Mouse (Mus musculus) layer of hippocampus, adult 11-12 months (tissue): ENCODE measurements at regions not wholly inside any gene's neighbourhood (a gene's known extent, or its start where the extent isn't known, plus 50 kb on each side); places are given as distances from the start of the nearest gene placed in this dataset.

Experiments
- DNase-seq: peaks from one replicate; pipeline ENCODE4 v3.0.0; 2022; ENCODE audit warnings: low spot score

GRCm38 (mm10) chr1:89207306-89207705, 137.1 kb downstream of the Sh3bp4 start:
- DNase-seq, result peak; percentile 44

GRCm38 (mm10) chr1:89211116-89211515, 140.9 kb downstream of the Sh3bp4 start:
- DNase-seq, result no peak

GRCm38 (mm10) chr1:89228426-89228825, 158.2 kb downstream of the Sh3bp4 start:
- peak; percentile 26 for DNase-seq

GRCm38 (mm10) chr1:89231756-89232155, 161.5 kb downstream of the Sh3bp4 start:
- no peak for DNase-seq

GRCm38 (mm10) chr1:89232391-89232790, 162.2 kb downstream of the Sh3bp4 start:
- no peak for DNase-seq

GRCm38 (mm10) chr1:89234895-89235294, 164.7 kb downstream of the Sh3bp4 start:
- peak; percentile 26 for DNase-seq

- peak; percentile 84 for DNase-seq
Measured at GRCm38 (mm10) chr1:89235296-89235695, 165.1 kb downstream of the Sh3bp4 start.

GRCm38 (mm10) chr1:89237696-89238095, 167.5 kb downstream of the Sh3bp4 start:
- DNase-seq, result peak; percentile 50

GRCm38 (mm10) chr1:89244598-89244997, 174.4 kb downstream of the Sh3bp4 start:
- no peak for DNase-seq

GRCm38 (mm10) chr1:89245202-89246003, 175.2 kb downstream of the Sh3bp4 start:
- DNase-seq, result no peak

- DNase-seq, result no peak
Measured at GRCm38 (mm10) chr1:89251753-89252152, 181.5 kb downstream of the Sh3bp4 start.

GRCm38 (mm10) chr1:89252528-89252927, 182.3 kb downstream of the Sh3bp4 start:
- no peak for DNase-seq

- DNase-seq, result no peak
Measured at GRCm38 (mm10) chr1:89257945-89258344, 187.7 kb downstream of the Sh3bp4 start.

- no peak for DNase-seq
Measured at GRCm38 (mm10) chr1:89265771-89266170, 188.8 kb upstream of the Agap1 start.

GRCm38 (mm10) chr1:89268806-89269205, 185.8 kb upstream of the Agap1 start:
- DNase-seq, result no peak

- DNase-seq, result no peak
Measured at GRCm38 (mm10) chr1:89271743-89272142, 182.9 kb upstream of the Agap1 start.

- no peak for DNase-seq
Measured at GRCm38 (mm10) chr1:89273021-89273420, 181.6 kb upstream of the Agap1 start.

GRCm38 (mm10) chr1:89273786-89274362, 180.7 kb upstream of the Agap1 start:
- no peak for DNase-seq

GRCm38 (mm10) chr1:89279382-89279781, 175.2 kb upstream of the Agap1 start:
- DNase-seq, result no peak

- no peak for DNase-seq
Measured at GRCm38 (mm10) chr1:89281107-89281655, 173.4 kb upstream of the Agap1 start.

- DNase-seq, result no peak
Measured at GRCm38 (mm10) chr1:89285041-89285440, 169.6 kb upstream of the Agap1 start.

GRCm38 (mm10) chr1:89287136-89287795, 167.3 kb upstream of the Agap1 start:
- DNase-seq, result no peak

GRCm38 (mm10) chr1:89288001-89288400, 166.6 kb upstream of the Agap1 start:
- no peak for DNase-seq
